Mouse (Mus musculus) kidney, adult 2 months (tissue): ENCODE data around the gene Nkain1.

Experiments used
- CTCF ChIP-seq: fragments of 200-500 bp; conservative IDR thresholded peaks from 2 replicates; pipeline ENCODE4 v1.5.1; 2011; ENCODE audit warnings: low read depth, mild to moderate bottlenecking, control low read depth, low read length, moderate library complexity, mixed read lengths; ENCODE audit not compliant: insufficient read depth, insufficient read length
- POLR2A ChIP-seq: fragments of 200-500 bp; IDR thresholded peaks from one replicate; pipeline ENCODE4 v1.6.1; 2011; ENCODE audit warnings: low read depth, low read length, control low read depth

DNA sequence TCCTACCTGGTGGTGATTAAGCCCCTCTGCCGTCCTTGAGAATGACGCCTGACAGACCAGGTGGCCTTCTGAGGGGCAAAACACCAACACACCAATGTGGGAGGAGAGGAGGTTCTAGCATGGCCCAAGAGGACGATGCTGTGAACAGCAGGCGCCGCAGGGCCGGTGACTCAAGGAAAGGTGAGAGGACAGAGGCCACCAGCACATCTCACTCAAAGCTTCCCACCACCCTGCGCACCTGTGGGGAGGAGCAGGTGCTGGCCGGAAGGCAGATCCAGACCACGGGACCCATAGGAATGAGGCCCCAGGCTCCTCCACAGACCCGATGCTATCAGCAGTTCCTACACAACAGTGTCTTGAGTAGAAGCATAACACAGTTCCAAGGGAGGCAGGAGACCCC is 1.4 kb downstream of the Nkain1 start:
- TF ChIP-seq CTCF (no peak), POLR2A (no peak)
